Mouse (Mus musculus) heart, postnatal 0 days (tissue): ENCODE data around the gene Tomm34. TPM values are rescaled to one million over a fixed set of nuclear protein-coding genes. Genes with fewer than 3 reads are reported as not detected.
A peak's percentile ranks its signal among the peaks of the same experiment; 100 is the strongest.

Experiments
- ATAC-seq: fragments of 200-750 bp; cut with Nextera tagmentation; 2 replicates; pipeline ENCODE4 v1.8.0; 2017; ENCODE audit warnings: low read depth, moderate number of reproducible peaks, moderate library complexity; ENCODE audit not compliant: insufficient read depth
- DNase-seq: peaks from one replicate; pipeline ENCODE4 v3.0.0-alpha.2; 2016; ENCODE audit warnings: low spot score
- H3K27ac ChIP-seq: fragments of 300-500 bp; sonication (generic); 2 replicates; pipeline ENCODE4 v1.5.1; 2014; ENCODE audit warnings: low read depth, mild to moderate bottlenecking
- H3K27me3 ChIP-seq: fragments of 300-500 bp; sonication (generic); 2 replicates; pipeline ENCODE4 v1.6.1; 2014; ENCODE audit warnings: low read length, mixed read lengths; ENCODE audit not compliant: control insufficient read depth, insufficient read depth
- H3K36me3 ChIP-seq: fragments of 300-500 bp; sonication (generic); replicated peaks from 2 replicates; pipeline ENCODE4 v1.6.1; 2014; ENCODE audit warnings: low read length, mixed read lengths; ENCODE audit not compliant: control insufficient read depth, insufficient read depth
- H3K4me1 ChIP-seq: fragments of 300-500 bp; sonication (generic); 2 replicates; pipeline ENCODE4 v1.6.1; 2014; ENCODE audit warnings: antibody characterized with exemption; ENCODE audit not compliant: control insufficient read depth, insufficient read depth
- H3K4me2 ChIP-seq: fragments of 300-500 bp; sonication (generic); 2 replicates; pipeline ENCODE4 v1.6.1; 2014; ENCODE audit warnings: low read depth, mild to moderate bottlenecking, low read length, moderate library complexity
- H3K4me3 ChIP-seq: fragments of 300-500 bp; sonication (generic); 2 replicates; pipeline ENCODE4 v1.5.1; 2014; ENCODE audit warnings: low read depth, low read length
- H3K9ac ChIP-seq: fragments of 300-500 bp; sonication (generic); replicated peaks from 2 replicates; pipeline ENCODE4 v1.6.1; 2014; ENCODE audit warnings: low read depth, low read length, mixed read lengths
- H3K9me3 ChIP-seq: fragments of 300-500 bp; sonication (generic); replicated peaks from 2 replicates; pipeline ENCODE4 v1.6.1; 2016; ENCODE audit warnings: low read length; ENCODE audit not compliant: control insufficient read depth
- CTCF ChIP-seq: IDR thresholded peaks from 2 replicates; pipeline ENCODE4 v1.5.1; 2016; ENCODE audit warnings: antibody characterized with exemption, control low read depth, low read depth
- EP300 ChIP-seq: IDR thresholded peaks from 2 replicates; pipeline ENCODE4 v1.6.1; 2016; ENCODE audit warnings: antibody characterized with exemption, low read depth
- WGBS: fragments of 180-500 bp; shearing (Covaris S2); extraction: QIAGEN DNeasy Blood & Tissue Kit; methylation state at CpG from one replicate; pipeline ENCODE4 v1.1.7; 2014; 5-methylcytosine and 5-hydroxymethylcytosine counted together
- polyA plus RNA-seq: library from polyadenylated mRNA; unstranded; fragments of >200 nt; fragmentation: Nextera tagmentation; extraction: Ambion mirVana; gene quantifications from 2 replicates; pipeline ENCODE4 v1.2.1, GENCODE M21; 2015
- total RNA-seq: library from RNA; depleted of rRNA; stranded (reverse); fragments of >200 nt; gene quantifications from 2 replicates; pipeline ENCODE4 v1.2.3, GENCODE M21; 2014; ENCODE audit warnings: low replicate concordance

Tomm34 gene
- total and polyA plus RNA-seq, 2 experiments from 2014 or later, result 35.1 to 46.6 TPM

GRCm38 (mm10) chr2:164083609-164084341 lies 12.8 kb upstream of the Tomm34 start:
- Histone ChIP-seq H3K27me3 (no peaks in the 10 kb centered on the region), H3K4me2 (no peak overlapping the region; the same call in 1 of the 2 replicates), H3K4me1 (no peaks in the 10 kb centered on the region), H3K9ac (no peak overlapping the region), H3K9me3 (no peaks in the 10 kb centered on the region), H3K27ac (peak overlapping the region; percentile 64; the same call in 1 of the 2 replicates), H3K36me3 (peaks cover 82% of the 10 kb centered on the region), H3K4me3 (no peak overlapping the region)
- DNase-seq (no peak), ATAC-seq (no peak)
- TF ChIP-seq CTCF (no peak), EP300 (no peak)
- 82% methylated on average over 19 of the region's 19 CpGs for WGBS

- Histone ChIP-seq H3K27ac (no peak overlapping the region; the same call in 1 of the 2 replicates), H3K9me3 (no peaks in the 10 kb centered on the region), H3K9ac (no peak overlapping the region), H3K36me3 (peaks cover 68% of the 10 kb centered on the region), H3K4me3 (no peak overlapping the region), H3K27me3 (no peaks in the 10 kb centered on the region), H3K4me2 (no peak overlapping the region), H3K4me1 (no peaks in the 10 kb centered on the region)
- ATAC-seq, result no peak
- WGBS, result 63% methylated on average over 10 of the region's 10 CpGs
- TF ChIP-seq EP300 (no peak), CTCF (no peak)
- DNase-seq, result no peak
These were observed 11.2 kb upstream of the Tomm34 start for GRCm38 (mm10) chr2:164082175-164082574.

GRCm38 (mm10) chr2:164081577-164081976 lies 10.6 kb upstream of the Tomm34 start:
- Histone ChIP-seq H3K27ac (no peak overlapping the region), H3K27me3 (no peaks in the 10 kb centered on the region), H3K9ac (no peak overlapping the region), H3K36me3 (peaks cover 62% of the 10 kb centered on the region), H3K4me2 (no peak overlapping the region), H3K9me3 (no peaks in the 10 kb centered on the region), H3K4me3 (no peak overlapping the region), H3K4me1 (no peaks in the 10 kb centered on the region)
- no peak for ATAC-seq
- WGBS, result 91% methylated on average over 10 of the region's 10 CpGs
- DNase-seq, result no peak
- TF ChIP-seq EP300, result no peak
- TF ChIP-seq CTCF, result no peak

- no peak overlapping the region for H3K27ac ChIP-seq
- no peak overlapping the region for H3K9ac ChIP-seq
- H3K4me3 ChIP-seq, result no peak overlapping the region
- H3K4me2 ChIP-seq, result no peak overlapping the region
- 75% methylated on average over 6 of the region's 6 CpGs for WGBS
- ATAC-seq, result no peak
- peaks cover 9% of the 10 kb centered on the region for H3K4me1 ChIP-seq
- no peak for DNase-seq
- no peaks in the 10 kb centered on the region for H3K27me3 ChIP-seq
- H3K9me3 ChIP-seq, result no peaks in the 10 kb centered on the region
- TF ChIP-seq CTCF, result no peak
- TF ChIP-seq EP300, result no peak
- H3K36me3 ChIP-seq, result peaks cover 52% of the 10 kb centered on the region
These were observed 8.5 kb upstream of the Tomm34 start for GRCm38 (mm10) chr2:164079488-164079887.

GRCm38 (mm10) chr2:164077875-164078274 lies 6.9 kb upstream of the Tomm34 start:
- no peak overlapping the region; the same call in 1 of the 2 replicates for H3K27ac ChIP-seq
- H3K9ac ChIP-seq, result no peak overlapping the region
- H3K36me3 ChIP-seq, result peaks cover 36% of the 10 kb centered on the region
- H3K4me2 ChIP-seq, result no peak overlapping the region; the same call in 1 of the 2 replicates
- H3K9me3 ChIP-seq, result no peaks in the 10 kb centered on the region
- ATAC-seq (no peak), DNase-seq (no peak)
- H3K4me1 ChIP-seq, result peaks cover 10% of the 10 kb centered on the region
- H3K27me3 ChIP-seq, result no peaks in the 10 kb centered on the region
- no peak overlapping the region for H3K4me3 ChIP-seq
- WGBS, result 74% methylated on average over 5 of the region's 5 CpGs
- TF ChIP-seq CTCF, result no peak
- no peak for TF ChIP-seq EP300

- H3K36me3 ChIP-seq, result peaks cover 27% of the 10 kb centered on the region
- no peaks in the 10 kb centered on the region for H3K27me3 ChIP-seq
- no peak overlapping the region for H3K4me3 ChIP-seq
- peaks cover 10% of the 10 kb centered on the region for H3K4me1 ChIP-seq
- DNase-seq, result no peak
- WGBS, result 63% methylated on average over 8 of the region's 8 CpGs
- H3K27ac ChIP-seq, result no peak overlapping the region
- TF ChIP-seq EP300 (no peak), CTCF (no peak)
- ATAC-seq, result no peak
- H3K9me3 ChIP-seq, result no peaks in the 10 kb centered on the region
- no peak overlapping the region for H3K9ac ChIP-seq
- no peak overlapping the region for H3K4me2 ChIP-seq
These were observed 6.0 kb upstream of the Tomm34 start for GRCm38 (mm10) chr2:164076874-164077425.
